Mouse (Mus musculus): ENCODE data around the gene Olig1.
"Not testable (repeated sequence)": the region's sequence is repeated elsewhere in the genome, so short reads cannot be mapped to it uniquely, and the experiment has no call there.

Olig1 gene

GRCm38 (mm10) chr16:91246292-91246691, 23.3 kb upstream of the Olig1 start:
- no peak for DNase-seq

GRCm38 (mm10) chr16:91255419-91256164, 14.0 kb upstream of the Olig1 start:
- not testable (repeated sequence) for DNase-seq

GRCm38 (mm10) chr16:91258956-91259355, 10.6 kb upstream of the Olig1 start:
- DNase-seq = no peak

GRCm38 (mm10) chr16:91260861-91261260, 8.7 kb upstream of the Olig1 start:
- no peak for DNase-seq

- DNase-seq = no peak
Observed at GRCm38 (mm10) chr16:91262467-91263220, 6.9 kb upstream of the Olig1 start.

GRCm38 (mm10) chr16:91265972-91266371, 3.6 kb upstream of the Olig1 start:
- DNase-seq = peak in 1 of 2 experiments; percentile 39

- no peak for DNase-seq
Observed at GRCm38 (mm10) chr16:91268724-91269452, 684 bp upstream of the Olig1 start.

GRCm38 (mm10) chr16:91270212-91270971, 820 bp downstream of the Olig1 start:
- peak; percentile 13 to 24 for DNase-seq

GRCm38 (mm10) chr16:91270982-91271549, 1.5 kb downstream of the Olig1 start:
- no peak for DNase-seq

- no peak for DNase-seq
Observed at GRCm38 (mm10) chr16:91271634-91272033, 2.1 kb downstream of the Olig1 start.

- no peak for DNase-seq
Observed at GRCm38 (mm10) chr16:91280516-91280915, 10.9 kb downstream of the Olig1 start.

GRCm38 (mm10) chr16:91292080-91292479, 22.5 kb downstream of the Olig1 start:
- DNase-seq = no peak

GRCm38 (mm10) chr16:91292719-91293333, 23.3 kb downstream of the Olig1 start:
- DNase-seq = no peak

GRCm38 (mm10) chr16:91297726-91298125, 28.2 kb downstream of the Olig1 start:
- no peak for DNase-seq

- DNase-seq = no peak
Observed at GRCm38 (mm10) chr16:91299412-91299811, 29.8 kb downstream of the Olig1 start.

- no peak for DNase-seq
Observed at GRCm38 (mm10) chr16:91300641-91301441, 31.3 kb downstream of the Olig1 start.

GRCm38 (mm10) chr16:91301454-91301853, 31.9 kb downstream of the Olig1 start:
- peak in 1 of 2 experiments; percentile 13 for DNase-seq

GRCm38 (mm10) chr16:91303776-91304709, 34.5 kb downstream of the Olig1 start:
- DNase-seq = peak; percentile 56 to 74

GRCm38 (mm10) chr16:91305512-91306111, 36.0 kb downstream of the Olig1 start:
- DNase-seq = no peak
